Mouse (Mus musculus): ENCODE data around the gene Ect2l. TPM values are rescaled to one million over a fixed set of nuclear protein-coding genes. Genes with fewer than 3 reads are reported as not detected.
"Not testable (repeated sequence)": the region's sequence is repeated elsewhere in the genome, so short reads cannot be mapped to it uniquely, and the experiment has no call there.

Gene Ect2l
- total RNA-seq, 1 experiment from 2014 or later: not detected

GRCm38 (mm10) chr10:18194737-18195141 is 16.0 kb downstream of the Ect2l start:
- peak; percentile 62 for ATAC-seq (ENCODE audit: extremely low read depth, insufficient number of reproducible peaks, low FRiP score, poor library complexity, severe bottlenecking)

DNA sequence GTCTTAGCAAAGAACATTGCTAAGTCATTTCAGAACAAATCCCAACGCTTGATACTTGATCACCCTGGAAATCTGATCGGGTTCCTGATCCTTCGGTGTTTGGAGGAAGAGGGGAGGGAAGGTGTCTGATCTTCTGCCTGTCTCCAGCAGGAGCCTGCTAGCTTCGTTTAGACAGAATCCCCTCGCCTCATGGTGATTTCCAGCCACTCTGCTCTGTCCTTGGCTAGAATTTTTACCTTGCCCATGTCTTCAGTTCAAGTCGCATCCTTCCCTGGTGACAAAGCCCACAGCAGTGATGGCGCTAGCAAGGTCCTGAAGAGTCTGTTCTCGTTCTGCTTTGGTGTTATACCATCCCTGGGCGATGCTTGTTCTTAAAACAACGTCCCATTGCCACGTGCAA is 16.5 kb downstream of the Ect2l start:
- no peak for ATAC-seq (ENCODE audit: extremely low read depth, insufficient number of reproducible peaks, low FRiP score, poor library complexity, severe bottlenecking)

GRCm38 (mm10) chr10:18193221-18193620 is 17.5 kb downstream of the Ect2l start:
- no peak for ATAC-seq (ENCODE audit: extremely low read depth, insufficient number of reproducible peaks, low FRiP score, poor library complexity, severe bottlenecking)

GRCm38 (mm10) chr10:18191706-18192105 is 19.0 kb downstream of the Ect2l start:
- no peak for ATAC-seq (ENCODE audit: extremely low read depth, insufficient number of reproducible peaks, low FRiP score, poor library complexity, severe bottlenecking)

DNA sequence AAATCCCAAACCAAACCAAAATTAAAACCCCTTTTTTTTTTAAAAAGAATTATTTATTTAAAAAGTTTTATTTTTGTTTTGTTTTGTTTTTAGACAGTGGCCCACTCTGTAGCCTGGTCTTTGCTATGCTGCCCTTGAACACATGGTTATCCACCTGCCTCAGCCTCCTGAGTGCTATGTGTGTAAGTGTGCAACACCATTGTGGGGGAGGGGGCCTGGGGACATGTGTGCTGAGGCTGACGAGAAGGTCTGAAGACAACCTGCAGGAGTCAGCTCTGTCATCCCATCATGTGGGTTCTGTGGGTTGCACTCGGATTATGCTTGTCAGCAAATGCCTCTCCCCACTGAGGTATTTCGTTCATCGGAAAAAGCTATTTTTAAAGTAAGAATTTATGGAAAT is 21.2 kb downstream of the Ect2l start:
- ATAC-seq (ENCODE audit: extremely low read depth, insufficient number of reproducible peaks, low FRiP score, poor library complexity, severe bottlenecking): no peak

GRCm38 (mm10) chr10:18188564-18188963 is 22.1 kb downstream of the Ect2l start:
- ATAC-seq (ENCODE audit: extremely low read depth, insufficient number of reproducible peaks, low FRiP score, poor library complexity, severe bottlenecking): no peak

GRCm38 (mm10) chr10:18182246-18182645 is 28.4 kb downstream of the Ect2l start:
- ATAC-seq (ENCODE audit: extremely low read depth, insufficient number of reproducible peaks, low FRiP score, poor library complexity, severe bottlenecking): no peak

- ATAC-seq (ENCODE audit: extremely low read depth, insufficient number of reproducible peaks, low FRiP score, poor library complexity, severe bottlenecking): no peak
Observed at GRCm38 (mm10) chr10:18177304-18177703, 33.4 kb downstream of the Ect2l start.

DNA sequence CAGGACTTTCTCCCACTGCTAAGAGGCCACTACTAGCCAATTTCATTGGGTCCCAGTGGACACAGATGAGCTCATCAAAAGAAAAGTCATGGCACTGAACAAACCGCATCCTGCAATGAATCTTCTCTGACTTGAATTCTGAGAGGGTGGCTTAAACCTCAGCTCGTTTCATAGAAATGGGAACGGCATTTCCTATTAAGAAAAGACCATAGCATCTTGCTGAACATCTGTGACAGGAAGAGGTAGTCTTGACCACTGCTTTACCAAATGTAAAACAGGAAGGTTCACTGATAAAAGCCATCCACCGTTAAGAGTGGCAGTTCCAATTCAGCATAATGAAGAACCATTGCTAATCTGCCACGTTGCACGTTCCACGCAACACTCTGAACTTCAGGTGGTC is 34.0 kb downstream of the Ect2l start:
- ATAC-seq (ENCODE audit: extremely low read depth, insufficient number of reproducible peaks, low FRiP score, poor library complexity, severe bottlenecking): no peak

DNA sequence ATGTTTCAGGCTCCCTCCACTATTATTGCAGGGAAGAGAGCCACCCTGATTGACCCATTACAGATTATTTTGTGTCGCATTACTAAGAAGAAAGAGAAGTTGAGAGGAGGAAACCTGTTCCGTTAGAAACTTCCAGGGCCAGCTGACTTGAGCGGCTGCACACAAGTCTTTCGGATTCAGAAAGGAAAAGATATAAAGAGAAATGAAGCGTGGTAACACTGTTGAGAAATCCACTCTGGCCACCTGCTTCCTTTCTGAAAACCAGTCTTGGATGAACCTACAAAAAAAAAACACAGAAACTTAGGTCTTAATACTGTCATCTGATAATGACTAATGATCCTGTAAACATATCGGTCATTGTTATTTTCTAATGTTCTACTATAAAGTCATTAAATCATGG is 35.6 kb downstream of the Ect2l start:
- ATAC-seq (ENCODE audit: extremely low read depth, insufficient number of reproducible peaks, low FRiP score, poor library complexity, severe bottlenecking): no peak

GRCm38 (mm10) chr10:18162435-18162971 is 48.2 kb downstream of the Ect2l start:
- ATAC-seq (ENCODE audit: extremely low read depth, insufficient number of reproducible peaks, low FRiP score, poor library complexity, severe bottlenecking): no peak

GRCm38 (mm10) chr10:18147224-18147623 is 63.5 kb downstream of the Ect2l start:
- no peak for ATAC-seq (ENCODE audit: extremely low read depth, insufficient number of reproducible peaks, low FRiP score, poor library complexity, severe bottlenecking)

DNA sequence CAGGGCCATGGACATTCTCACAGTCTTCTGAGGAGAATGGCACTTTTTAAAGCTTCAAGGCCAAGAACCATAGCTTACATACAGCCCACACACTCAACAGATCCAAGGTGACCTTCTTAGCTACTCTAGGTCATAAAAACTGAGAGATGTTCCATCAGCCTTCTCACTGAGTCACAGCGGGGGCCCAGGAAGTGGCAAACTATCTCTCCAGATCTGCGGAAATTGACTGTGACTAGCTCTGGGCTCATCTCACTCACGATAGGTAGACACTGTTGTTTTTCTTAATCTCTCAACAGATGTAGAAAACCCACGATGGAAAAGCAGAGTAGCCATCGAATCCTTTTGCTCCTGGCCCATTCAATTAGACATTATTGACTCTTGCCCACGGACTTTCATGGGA is 68.5 kb downstream of the Ect2l start:
- no peak for ATAC-seq (ENCODE audit: extremely low read depth, insufficient number of reproducible peaks, low FRiP score, poor library complexity, severe bottlenecking)

GRCm38 (mm10) chr10:18141389-18141788 is 69.3 kb downstream of the Ect2l start:
- no peak for ATAC-seq (ENCODE audit: extremely low read depth, insufficient number of reproducible peaks, low FRiP score, poor library complexity, severe bottlenecking)

GRCm38 (mm10) chr10:18139615-18140014 is 71.1 kb downstream of the Ect2l start:
- ATAC-seq (ENCODE audit: extremely low read depth, insufficient number of reproducible peaks, low FRiP score, poor library complexity, severe bottlenecking): no peak

- ATAC-seq (ENCODE audit: extremely low read depth, insufficient number of reproducible peaks, low FRiP score, poor library complexity, severe bottlenecking): not testable (repeated sequence)
Observed at GRCm38 (mm10) chr10:18138853-18139503, 71.7 kb downstream of the Ect2l start.

DNA sequence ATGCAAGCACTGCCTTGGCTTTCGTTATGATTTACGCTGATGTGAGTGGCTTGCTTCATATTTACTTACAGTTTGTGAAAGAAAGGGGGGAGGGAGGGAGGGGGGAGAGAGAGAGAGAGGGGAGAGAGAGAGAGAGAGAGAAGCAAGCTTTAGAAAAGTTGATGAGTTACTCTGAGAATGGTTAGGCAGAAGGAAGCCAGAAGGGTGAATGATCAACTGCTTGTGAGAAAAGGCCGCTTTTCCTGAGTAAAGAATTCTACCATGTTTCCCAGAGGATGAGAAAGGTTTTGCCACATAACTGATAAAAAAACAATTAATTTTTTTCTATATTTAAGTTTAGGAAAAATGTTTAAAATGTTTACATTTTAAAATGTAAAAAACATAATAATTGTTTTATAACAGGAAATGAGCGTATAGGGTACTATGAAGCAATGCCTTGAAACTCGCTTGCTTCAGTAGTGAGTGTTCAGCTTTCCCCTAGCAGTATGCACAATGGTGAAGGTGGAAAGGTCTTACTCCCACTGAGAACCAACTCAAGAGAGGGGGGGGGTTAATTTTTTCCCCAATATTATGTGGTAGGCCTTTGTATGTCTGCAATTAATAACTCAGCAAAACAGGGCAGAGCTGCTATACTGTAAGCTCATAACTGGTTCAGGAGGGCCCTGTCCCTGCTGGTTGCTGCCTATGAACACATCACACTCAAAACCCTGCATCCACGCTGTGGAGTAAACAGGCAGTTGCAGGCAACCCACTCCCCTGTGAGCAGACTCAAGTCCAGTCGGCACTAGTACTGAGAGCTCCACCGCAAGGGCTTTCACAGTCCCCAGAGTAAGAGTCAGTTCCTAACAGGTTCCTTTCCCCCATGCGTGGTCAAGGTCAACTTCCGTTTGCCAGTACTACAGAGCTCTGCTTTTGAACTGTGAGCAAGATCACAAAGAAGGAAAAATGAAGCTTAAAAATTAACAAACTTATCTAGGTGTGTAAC is 78.7 kb downstream of the Ect2l start:
- ATAC-seq (ENCODE audit: extremely low read depth, insufficient number of reproducible peaks, low FRiP score, poor library complexity, severe bottlenecking): 0 out of 2 replicates have a peak, but pooled peaks have one; percentile 9

GRCm38 (mm10) chr10:18130276-18130675 is 80.4 kb downstream of the Ect2l start:
- ATAC-seq (ENCODE audit: extremely low read depth, insufficient number of reproducible peaks, low FRiP score, poor library complexity, severe bottlenecking): no peak

GRCm38 (mm10) chr10:18118336-18118735 is 92.4 kb downstream of the Ect2l start:
- no peak for ATAC-seq (ENCODE audit: extremely low read depth, insufficient number of reproducible peaks, low FRiP score, poor library complexity, severe bottlenecking)

Measured in neutrophil, adult 5-6 weeks (primary cell).